Mouse (Mus musculus) kidney, postnatal 0 days (tissue): ENCODE measurements at regions not wholly inside any gene's neighbourhood (a gene's known extent, or its start where the extent isn't known, plus 50 kb on each side); places are given as distances from the start of the nearest gene placed in this dataset.

Experiments used
- ATAC-seq: fragments of 200-750 bp; cut with Nextera tagmentation; replicated peaks from 2 replicates; pipeline ENCODE4 v1.8.0; 2017; ENCODE audit warnings: low read depth, moderate number of reproducible peaks, moderate TSS enrichment, moderate library complexity; ENCODE audit not compliant: low FRiP score
- DNase-seq: peaks from one replicate; pipeline ENCODE4 v3.0.0-alpha.2; 2016; ENCODE audit warnings: low spot score
- H3K27ac ChIP-seq: fragments of 300-500 bp; sonication (generic); 2 replicates; pipeline ENCODE4 v1.5.1; 2014; ENCODE audit warnings: mild to moderate bottlenecking
- H3K27me3 ChIP-seq: fragments of 300-500 bp; sonication (generic); 2 replicates; pipeline ENCODE4 v1.6.1; 2014; ENCODE audit warnings: low read length, mixed read lengths; ENCODE audit not compliant: insufficient read depth
- H3K36me3 ChIP-seq: fragments of 300-500 bp; sonication (generic); 2 replicates; pipeline ENCODE4 v1.6.1; 2014; ENCODE audit warnings: low read length, mixed read lengths; ENCODE audit not compliant: insufficient read depth
- H3K4me1 ChIP-seq: fragments of 300-500 bp; sonication (generic); replicated peaks from 2 replicates; pipeline ENCODE4 v1.6.1; 2014; ENCODE audit warnings: antibody characterized with exemption, low read length, mixed read lengths; ENCODE audit not compliant: insufficient read depth
- H3K4me2 ChIP-seq: fragments of 300-500 bp; sonication (generic); 2 replicates; pipeline ENCODE4 v1.6.1; 2014; ENCODE audit warnings: mild to moderate bottlenecking, low read length, moderate library complexity, mixed read lengths
- H3K4me3 ChIP-seq: fragments of 300-500 bp; sonication (generic); replicated peaks from 2 replicates; pipeline ENCODE4 v1.5.1; 2014; ENCODE audit warnings: low read depth, low read length
- H3K9ac ChIP-seq: fragments of 300-500 bp; sonication (generic); 2 replicates; pipeline ENCODE4 v1.6.1; 2014; ENCODE audit warnings: low read depth, low read length
- H3K9me3 ChIP-seq: fragments of 300-500 bp; sonication (generic); replicated peaks from 2 replicates; pipeline ENCODE4 v1.6.1; 2016; ENCODE audit warnings: low read length, inconsistent platforms, mixed read lengths
- CTCF ChIP-seq: IDR thresholded peaks from 2 replicates; pipeline ENCODE4 v1.5.1; 2016; ENCODE audit warnings: antibody characterized with exemption, low read depth, mild to moderate bottlenecking, moderate library complexity
- WGBS: fragments of 180-500 bp; shearing (Covaris S2); extraction: QIAGEN DNeasy Blood & Tissue Kit; methylation state at CpG from one replicate; pipeline ENCODE4 v1.1.7; 2014; 5-methylcytosine and 5-hydroxymethylcytosine counted together

- no peak for ATAC-seq
- WGBS, result 82% methylated on average over 10 of the region's 10 CpGs
- no peak for TF ChIP-seq CTCF
Observed at GRCm38 (mm10) chr8:12087192-12087800, 191.3 kb upstream of the A230072I06Rik start.

DNA sequence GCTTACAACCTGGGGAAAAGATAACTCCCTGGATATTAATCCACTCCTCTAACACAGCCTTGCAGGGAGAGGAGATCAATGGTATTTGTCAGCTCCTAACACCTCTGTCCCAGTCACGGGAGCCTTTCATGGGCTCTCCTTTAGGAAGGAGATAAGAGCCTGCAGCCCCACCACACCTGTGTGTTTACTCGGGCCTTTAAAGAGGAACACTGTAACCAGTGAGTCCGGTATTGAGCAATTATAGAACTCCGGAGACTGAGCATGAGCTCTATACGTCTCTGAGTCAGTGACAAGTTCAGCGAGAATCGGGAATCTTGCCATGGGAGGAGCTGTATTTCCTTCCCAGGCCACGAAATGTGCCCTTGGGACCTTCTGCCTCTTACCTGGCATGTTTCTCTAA lies 178.5 kb upstream of the A230072I06Rik start:
- no peaks in the 10 kb centered on the region for H3K9me3 ChIP-seq
- H3K36me3 ChIP-seq, result no peaks in the 10 kb centered on the region
- 77% methylated on average over 8 of the region's 8 CpGs for WGBS
- H3K4me2 ChIP-seq, result no peak overlapping the region
- DNase-seq, result no peak
- no peak overlapping the region for H3K27ac ChIP-seq
- H3K9ac ChIP-seq, result no peak overlapping the region
- no peak overlapping the region for H3K4me3 ChIP-seq
- H3K4me1 ChIP-seq, result no peaks in the 10 kb centered on the region
- no peak for ATAC-seq
- H3K27me3 ChIP-seq, result no peaks in the 10 kb centered on the region
- TF ChIP-seq CTCF, result no peak

More at GRCm38 (mm10) chr8:12087192-12087800, 191.3 kb upstream of the A230072I06Rik start:
- Histone ChIP-seq H3K4me3 (no peak overlapping the region), H3K27ac (no peak overlapping the region), H3K27me3 (no peaks in the 10 kb centered on the region), H3K36me3 (no peaks in the 10 kb centered on the region), H3K9ac (no peak overlapping the region), H3K9me3 (no peaks in the 10 kb centered on the region), H3K4me1 (no peaks in the 10 kb centered on the region), H3K4me2 (no peak overlapping the region)
- no peak for DNase-seq

DNA sequence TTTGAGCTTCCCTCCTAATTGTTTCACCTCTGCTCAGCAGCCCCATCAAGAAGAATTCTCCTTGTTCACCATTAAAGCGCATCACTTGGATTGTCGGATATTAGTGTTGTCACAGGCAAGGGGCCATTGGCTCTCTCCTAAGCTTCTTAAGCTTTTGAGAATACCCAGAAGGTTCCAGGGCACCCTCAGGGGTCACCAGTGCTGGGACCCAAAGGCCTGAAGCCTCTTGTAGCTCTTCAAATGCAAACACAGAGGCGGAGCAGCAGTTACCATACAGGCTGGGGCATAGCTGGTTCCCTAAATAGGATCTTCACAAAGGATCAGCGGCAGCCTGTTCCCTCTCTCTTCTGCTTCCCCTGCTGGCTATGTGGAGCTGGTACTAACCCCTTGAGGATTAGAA lies 175.3 kb upstream of the A230072I06Rik start:
- Histone ChIP-seq H3K27me3 (no peaks in the 10 kb centered on the region), H3K9me3 (no peaks in the 10 kb centered on the region), H3K4me1 (no peaks in the 10 kb centered on the region), H3K9ac (no peak overlapping the region), H3K4me3 (no peak overlapping the region), H3K4me2 (no peak overlapping the region), H3K27ac (no peak overlapping the region), H3K36me3 (no peaks in the 10 kb centered on the region)
- no peak for DNase-seq
- TF ChIP-seq CTCF, result no peak
- no peak for ATAC-seq
- WGBS, result 82% methylated on average over 4 of the region's 4 CpGs

DNA sequence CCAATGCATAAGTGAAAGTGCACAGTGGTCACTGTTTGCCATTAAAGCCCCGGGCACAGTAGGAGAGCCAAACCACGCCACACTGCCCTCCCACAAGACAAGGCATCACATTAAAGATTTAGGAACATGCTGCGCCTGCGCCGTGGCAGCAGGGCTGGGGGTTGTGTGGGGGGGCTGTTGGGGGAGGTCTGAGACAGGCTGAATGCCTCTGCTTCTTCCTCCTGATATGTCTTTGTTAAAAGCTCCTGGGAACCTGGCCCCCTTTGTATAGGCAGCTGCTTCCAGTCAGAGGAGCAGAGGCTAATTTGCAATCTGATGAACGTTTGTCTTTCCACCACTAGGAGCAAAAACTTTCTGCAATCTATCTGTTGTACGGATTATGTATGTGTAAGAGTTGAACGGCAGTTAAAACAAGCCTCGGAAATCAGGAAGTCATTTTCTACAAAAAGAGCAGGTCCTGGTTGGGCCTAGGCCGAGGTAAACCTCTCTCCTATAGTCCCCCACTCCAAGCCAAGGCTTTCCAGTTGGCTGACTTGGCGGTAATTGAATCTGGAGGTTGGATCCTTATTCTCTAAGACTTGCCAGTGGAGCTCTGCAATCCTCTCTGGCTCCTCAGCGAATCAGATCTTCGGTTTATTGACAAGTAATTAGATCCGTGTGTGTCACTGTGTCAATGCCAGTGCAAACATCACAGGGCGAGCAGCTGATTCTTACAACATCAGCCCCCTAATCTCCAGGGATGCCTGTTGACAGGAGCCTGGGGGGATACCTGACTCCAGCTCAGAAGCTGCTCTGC lies 173.3 kb upstream of the A230072I06Rik start:
- Histone ChIP-seq H3K4me1 (no peaks in the 10 kb centered on the region), H3K9ac (no peak overlapping the region), H3K27me3 (no peaks in the 10 kb centered on the region), H3K9me3 (no peaks in the 10 kb centered on the region), H3K4me2 (no peak overlapping the region), H3K27ac (no peak overlapping the region), H3K36me3 (no peaks in the 10 kb centered on the region), H3K4me3 (no peak overlapping the region)
- WGBS, result 41% methylated on average over 15 of the region's 15 CpGs
- ATAC-seq, result no peak; the same call in 1 of the 2 replicates
- TF ChIP-seq CTCF, result peak; percentile 22; the same call in 1 of the 2 replicates
- peak; percentile 21 for DNase-seq

DNA sequence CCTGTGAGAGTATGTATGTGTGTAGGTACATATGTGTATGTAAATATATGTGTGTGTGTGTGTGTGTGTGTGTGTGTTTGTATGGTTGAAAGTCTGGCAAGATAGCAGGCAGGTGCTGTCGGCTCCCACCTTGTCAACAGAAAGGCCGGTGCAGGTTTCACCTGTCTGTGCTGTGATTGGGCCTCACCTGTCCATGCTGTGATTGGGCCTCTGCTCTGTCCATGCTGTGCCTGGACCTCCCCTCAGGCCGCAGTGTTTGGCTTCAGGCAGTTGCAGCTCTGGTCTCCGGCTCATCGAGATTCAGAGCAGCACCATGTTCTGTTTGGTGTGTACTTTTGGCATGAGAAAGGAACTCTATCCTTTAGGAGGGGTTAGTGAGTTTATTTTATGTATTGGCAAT lies 170.0 kb upstream of the A230072I06Rik start:
- WGBS, result 65% methylated on average over 5 of the region's 5 CpGs
- DNase-seq (no peak), ATAC-seq (no peak)
- no peaks in the 10 kb centered on the region for H3K4me1 ChIP-seq
- H3K9ac ChIP-seq, result no peak overlapping the region
- H3K4me2 ChIP-seq, result no peak overlapping the region
- no peaks in the 10 kb centered on the region for H3K36me3 ChIP-seq
- TF ChIP-seq CTCF, result no peak
- no peaks in the 10 kb centered on the region for H3K9me3 ChIP-seq
- H3K27me3 ChIP-seq, result no peaks in the 10 kb centered on the region
- no peak overlapping the region for H3K27ac ChIP-seq
- H3K4me3 ChIP-seq, result no peak overlapping the region

GRCm38 (mm10) chr8:12111626-12112025 lies 167.0 kb upstream of the A230072I06Rik start:
- Histone ChIP-seq H3K36me3 (no peaks in the 10 kb centered on the region), H3K27me3 (no peaks in the 10 kb centered on the region), H3K27ac (no peak overlapping the region), H3K4me1 (no peaks in the 10 kb centered on the region), H3K9ac (no peak overlapping the region), H3K4me3 (no peak overlapping the region), H3K4me2 (no peak overlapping the region), H3K9me3 (no peaks in the 10 kb centered on the region)
- WGBS, result 65% methylated on average over 10 of the region's 10 CpGs
- ATAC-seq, result no peak
- TF ChIP-seq CTCF, result no peak
- no peak for DNase-seq
